Mouse (Mus musculus) left cerebral cortex, adult 2 months (tissue): ENCODE data around the gene Kpna4. TPM values are rescaled to one million over a fixed set of nuclear protein-coding genes. Genes with fewer than 3 reads are reported as not detected.

Source experiments
- DNase-seq, 2 experiments: peaks; one replicate each; pipeline ENCODE4 v3.0.0; 2021 to 2022; ENCODE audit warnings: low spot score in 2 of 2, mixed read lengths in 1 of 2; ENCODE audit errors: extremely low spot score in 1 of 2
- H3K27ac ChIP-seq: fragments of 200-600 bp; 2 replicates; pipeline ENCODE4 v1.8.1; 2022
- H3K4me3 ChIP-seq: fragments of 200-600 bp; 2 replicates; pipeline ENCODE4 v1.8.1; 2022
- CTCF ChIP-seq: fragments of 200-600 bp; IDR thresholded peaks from 2 replicates; pipeline ENCODE4 v1.8.1; 2022; ENCODE audit warnings: antibody characterized with exemption, mild to moderate bottlenecking, moderate library complexity
- intact Hi-C: fragments of 180-260 bp; cut with DNase I; formaldehyde crosslinking; loops from one replicate; pipeline ENCODE4 v1.15.1; 2025
- total RNA-seq, 2 experiments: library from RNA; stranded (reverse); gene quantifications; 2 replicates each; pipeline ENCODE4 v1.2.3; 2021

Gene Kpna4
- total RNA-seq, 2 experiments from 2014 or later: 66.2 to 72.9 TPM

- Histone ChIP-seq H3K27ac (no peak overlapping the region), H3K4me3 (no peak overlapping the region)
- no peak for DNase-seq
- TF ChIP-seq CTCF: no peak
- intact Hi-C loops: no loop called here
Observed at GRCm38 (mm10) chr3:69094456-69094855, 32.5 kb downstream of the Kpna4 start.

GRCm38 (mm10) chr3:69064005-69064404, 62.9 kb downstream of the Kpna4 start:
- DNase-seq: no peak
- intact Hi-C loops: no loop called here
- Histone ChIP-seq H3K27ac (no peak overlapping the region), H3K4me3 (no peak overlapping the region)
- TF ChIP-seq CTCF: peak; percentile 74

- no peak overlapping the region for H3K27ac ChIP-seq
- DNase-seq: no peak
- intact Hi-C loops: no loop called here
- TF ChIP-seq CTCF: no peak
- no peak overlapping the region for H3K4me3 ChIP-seq
Observed at GRCm38 (mm10) chr3:69062764-69063163, 64.1 kb downstream of the Kpna4 start.

- DNase-seq: no peak
- Histone ChIP-seq H3K27ac (no peak overlapping the region), H3K4me3 (no peak overlapping the region)
- intact Hi-C loops: no loop called here
- TF ChIP-seq CTCF: no peak
Observed at GRCm38 (mm10) chr3:69060672-69061071, 66.2 kb downstream of the Kpna4 start.

GRCm38 (mm10) chr3:69055871-69056270, 71.0 kb downstream of the Kpna4 start:
- intact Hi-C loops: no loop called here
- Histone ChIP-seq H3K4me3 (no peak overlapping the region), H3K27ac (no peak overlapping the region)
- TF ChIP-seq CTCF: no peak
- no peak for DNase-seq

GRCm38 (mm10) chr3:69054760-69055432, 72.0 kb downstream of the Kpna4 start:
- no peak overlapping the region for H3K4me3 ChIP-seq
- intact Hi-C loops: no loop called here
- DNase-seq: no peak
- no peak overlapping the region for H3K27ac ChIP-seq
- TF ChIP-seq CTCF: no peak

GRCm38 (mm10) chr3:69051894-69052293, 75.0 kb downstream of the Kpna4 start:
- no peak overlapping the region for H3K4me3 ChIP-seq
- H3K27ac ChIP-seq: no peak overlapping the region
- intact Hi-C loops: no loop called here
- TF ChIP-seq CTCF: no peak
- no peak for DNase-seq

- intact Hi-C loops: loop anchor here (10.0 kb wide), 1 partner anchor 334 kb away; no protein-coding TSS in a partner anchor
- Histone ChIP-seq H3K27ac (no peak overlapping the region; the same call in 1 of the 2 replicates), H3K4me3 (no peak overlapping the region)
- no peak for DNase-seq
- no peak for TF ChIP-seq CTCF
Observed at GRCm38 (mm10) chr3:69049011-69049410, 77.9 kb downstream of the Kpna4 start.

GRCm38 (mm10) chr3:69047684-69048083, 79.2 kb downstream of the Kpna4 start:
- intact Hi-C loops: loop anchor here (10.0 kb wide), 1 partner anchor 333 kb away; no protein-coding TSS in a partner anchor
- H3K27ac ChIP-seq: peak overlapping the region; percentile 40; the same call in 1 of the 2 replicates
- no peak for TF ChIP-seq CTCF
- DNase-seq: no peak
- H3K4me3 ChIP-seq: no peak overlapping the region

GRCm38 (mm10) chr3:69046509-69046908, 80.4 kb downstream of the Kpna4 start:
- TF ChIP-seq CTCF: no peak
- DNase-seq: no peak
- Histone ChIP-seq H3K27ac (no peak overlapping the region), H3K4me3 (no peak overlapping the region)
- intact Hi-C loops: loop anchor here (10.0 kb wide), 1 partner anchor 332 kb away; no protein-coding TSS in a partner anchor

- no peak for TF ChIP-seq CTCF
- DNase-seq: no peak
- intact Hi-C loops: loop anchor here (2.0 to 10.0 kb wide), 2 partner anchors 41 to 331 kb away; partner anchors contain the start of genes Ift80 and Smc4
- Histone ChIP-seq H3K4me3 (peak overlapping the region; percentile 96), H3K27ac (no peak overlapping the region; the same call in 1 of the 2 replicates)
Observed at GRCm38 (mm10) chr3:69045750-69046149, 81.2 kb downstream of the Kpna4 start.

GRCm38 (mm10) chr3:69045400-69045703, 81.6 kb downstream of the Kpna4 start:
- intact Hi-C loops: loop anchor here (2.0 to 10.0 kb wide), 2 partner anchors 41 to 331 kb away; partner anchors contain the start of genes Ift80 and Smc4
- no peak for TF ChIP-seq CTCF
- Histone ChIP-seq H3K27ac (peak overlapping the region; percentile 77; the same call in 1 of the 2 replicates), H3K4me3 (peak overlapping the region; percentile 96)
- no peak for DNase-seq
